Mouse (Mus musculus) monocyte, adult 5-6 weeks (primary cell): Measurements from ENCODE around the gene Mlec. TPM values are rescaled to one million over a fixed set of nuclear protein-coding genes. Genes with fewer than 3 reads are reported as not detected.
"Not testable (repeated sequence)": the region's sequence is repeated elsewhere in the genome, so short reads cannot be mapped to it uniquely, and the experiment has no call there.

ENCODE experiments used
- ATAC-seq: fragments of 153-309, 156-312 bp; replicated peaks from 2 replicates; pipeline ENCODE4 v1.8.0; 2017; ENCODE audit warnings: mild to moderate bottlenecking; ENCODE audit not compliant: low TSS enrichment, insufficient number of reproducible peaks, severe bottlenecking, poor library complexity, low FRiP score
- total RNA-seq: library from RNA; stranded (forward); fragments of 200-1000, 200-491, 200-594 nt; gene quantifications from 3 replicates; pipeline ENCODE4 v1.2.3, GENCODE M21; 2017

Gene Mlec
- total RNA-seq, 1 experiment from 2014 or later, result 59.6 TPM

DNA sequence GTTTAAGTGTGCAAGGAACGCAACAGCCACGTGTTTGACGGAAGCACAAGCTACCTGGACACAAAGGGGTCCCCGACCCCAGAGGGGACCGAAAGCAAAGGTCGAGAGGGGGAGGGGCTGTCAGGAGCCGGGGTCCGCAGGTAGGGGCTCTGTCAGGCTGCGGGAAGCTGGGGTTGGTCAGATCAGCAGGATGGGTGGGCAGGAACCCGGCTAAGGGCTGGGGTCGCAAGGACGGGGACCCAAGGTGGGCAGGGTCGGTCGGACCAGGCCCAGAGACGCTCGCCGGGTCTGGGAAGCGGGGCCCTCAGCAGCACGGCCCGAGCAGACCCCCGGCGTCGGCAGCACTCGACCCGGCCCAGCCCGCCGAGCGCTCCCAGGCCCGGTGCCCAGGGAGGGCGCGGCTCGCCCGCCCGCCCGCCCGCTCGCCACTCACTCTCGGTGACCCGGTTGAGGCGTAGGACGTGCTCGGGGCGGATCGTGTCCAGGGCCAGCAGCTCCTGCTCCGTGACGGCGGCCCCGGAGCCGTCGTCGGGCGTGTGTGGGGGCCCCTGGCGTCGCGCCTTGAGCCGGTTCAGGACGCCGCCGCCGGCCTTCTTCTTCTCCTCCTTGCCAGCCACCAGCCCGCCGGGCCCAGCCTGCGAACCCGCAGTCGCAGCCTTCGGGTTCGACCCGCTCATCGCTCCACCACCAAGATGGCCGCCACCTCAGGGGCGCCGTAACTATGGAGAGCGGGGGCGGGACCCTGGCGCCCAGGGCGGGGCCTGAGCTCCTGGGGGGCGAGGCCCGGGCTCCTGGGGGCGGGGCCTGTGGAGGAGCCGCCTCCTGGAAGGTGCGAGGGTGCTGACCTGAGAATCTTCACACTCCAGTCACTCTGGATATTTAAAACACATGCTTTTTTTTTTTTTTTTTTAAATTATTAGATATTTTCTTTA, 23.5 kb downstream of the Mlec start, which contains the start of gene Unc119b:
Unc119b (minus strand) TSS at position 742 of the 932 bp plus-strand sequence.
- peak; percentile 96 for ATAC-seq

DNA sequence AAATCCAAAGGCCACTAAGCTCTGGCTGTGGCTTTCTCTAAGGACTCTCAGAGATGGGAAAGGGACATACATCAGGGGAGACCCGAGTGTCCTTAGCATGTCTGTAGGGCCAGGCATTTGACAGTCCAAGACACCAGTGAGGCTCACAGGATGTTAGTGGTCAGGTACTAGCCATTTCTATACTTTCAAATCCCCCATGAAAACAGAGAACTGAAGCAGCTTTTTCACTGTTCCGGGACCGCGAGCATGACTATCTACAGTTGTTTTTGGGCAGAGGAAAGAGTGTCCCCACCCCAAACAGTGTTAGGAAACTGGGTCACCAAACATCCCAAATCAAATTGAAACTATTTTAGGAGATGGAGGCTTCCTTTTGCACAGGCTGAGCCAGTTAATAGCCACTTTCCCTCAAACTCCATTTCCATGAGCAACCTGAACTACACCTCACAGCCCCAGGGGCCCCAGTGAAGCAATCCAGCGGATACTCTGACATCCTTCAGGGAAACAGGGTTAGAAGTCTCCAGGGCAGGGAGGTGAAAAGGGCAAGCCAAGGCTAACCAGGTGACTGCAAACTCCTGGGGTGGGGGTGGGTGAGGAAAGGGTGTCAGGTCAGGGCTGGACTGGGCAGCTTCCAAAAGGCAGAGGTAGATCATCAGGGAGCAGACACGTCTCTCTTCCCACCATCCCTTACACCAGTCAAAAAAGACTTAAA, 24.5 kb downstream of the Mlec start:
- ATAC-seq, result no peak

DNA sequence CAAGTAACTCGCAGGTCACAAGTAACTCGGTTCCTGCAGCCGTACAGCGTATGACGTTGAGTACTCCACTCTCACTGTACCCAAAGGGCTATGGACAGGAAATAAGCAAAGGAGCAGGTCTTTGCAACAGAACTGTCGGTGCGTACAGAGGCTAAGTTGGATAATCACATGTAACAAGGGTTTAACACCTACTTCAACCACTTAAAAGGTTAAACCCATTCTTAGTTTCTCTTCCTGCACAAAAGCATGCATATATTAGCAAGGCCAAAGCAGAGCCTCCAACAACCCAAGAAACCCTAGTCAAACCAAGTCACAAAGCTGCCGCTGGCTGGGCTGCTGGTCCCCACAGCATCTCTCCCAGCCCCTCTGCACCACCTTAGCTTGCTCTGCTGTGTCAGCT, 25.5 kb downstream of the Mlec start:
- peak; percentile 36; the same call in 1 of the 2 replicates for ATAC-seq

DNA sequence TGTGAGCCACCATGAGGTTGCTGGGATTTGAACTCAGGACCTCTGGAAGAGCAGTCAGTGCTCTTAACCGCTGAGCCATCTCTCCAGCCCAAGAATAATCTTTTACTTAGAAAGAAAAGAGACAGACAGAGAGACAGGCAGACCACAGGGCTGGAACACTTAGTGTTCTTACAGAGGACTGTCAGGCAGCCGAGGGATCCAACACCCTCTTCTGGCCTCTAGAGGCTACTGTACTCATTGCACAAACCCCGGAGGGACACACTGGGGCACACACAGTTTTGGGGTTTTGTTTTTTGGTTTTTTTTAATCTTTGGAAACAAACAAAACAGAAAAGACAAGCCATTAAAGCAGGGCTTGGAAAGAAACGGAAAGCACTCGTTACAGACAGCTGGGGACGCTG, 28.7 kb downstream of the Mlec start:
- no peak for ATAC-seq

DNA sequence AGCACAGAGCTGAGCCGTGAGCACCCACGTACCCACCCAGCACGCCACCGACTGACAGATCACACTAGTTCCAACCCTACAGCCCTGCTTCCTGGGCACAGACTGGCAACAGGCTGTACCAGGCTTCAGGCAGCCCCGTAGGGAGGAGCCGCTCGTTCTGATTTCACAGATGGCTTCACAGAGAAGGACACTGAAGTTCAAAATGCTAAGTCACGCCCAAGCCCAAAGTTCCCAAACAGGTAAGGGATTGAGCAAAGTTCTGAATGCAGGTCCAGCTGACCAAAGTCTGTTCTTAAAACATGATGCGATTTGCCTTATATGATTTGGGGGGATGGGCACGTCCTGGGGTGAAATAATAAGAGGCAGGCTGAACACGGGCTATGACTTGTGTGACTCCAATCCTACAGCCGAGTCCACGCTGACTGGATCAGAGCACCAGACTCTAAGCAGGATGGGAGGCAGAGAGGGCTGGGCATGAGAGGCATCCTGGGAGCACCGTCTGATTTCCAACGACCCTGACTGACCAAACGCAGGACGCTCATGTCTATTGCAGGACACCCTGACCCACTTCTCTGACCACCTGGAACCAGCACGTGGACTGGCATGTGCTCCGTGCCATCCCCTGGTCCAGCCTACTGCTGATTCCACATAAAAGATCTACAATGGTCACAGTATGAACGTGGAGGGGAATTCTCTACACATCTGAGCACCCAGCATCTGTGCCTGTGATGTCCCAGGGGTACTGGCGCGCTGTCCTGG, 30.4 kb downstream of the Mlec start:
- no peak for ATAC-seq

DNA sequence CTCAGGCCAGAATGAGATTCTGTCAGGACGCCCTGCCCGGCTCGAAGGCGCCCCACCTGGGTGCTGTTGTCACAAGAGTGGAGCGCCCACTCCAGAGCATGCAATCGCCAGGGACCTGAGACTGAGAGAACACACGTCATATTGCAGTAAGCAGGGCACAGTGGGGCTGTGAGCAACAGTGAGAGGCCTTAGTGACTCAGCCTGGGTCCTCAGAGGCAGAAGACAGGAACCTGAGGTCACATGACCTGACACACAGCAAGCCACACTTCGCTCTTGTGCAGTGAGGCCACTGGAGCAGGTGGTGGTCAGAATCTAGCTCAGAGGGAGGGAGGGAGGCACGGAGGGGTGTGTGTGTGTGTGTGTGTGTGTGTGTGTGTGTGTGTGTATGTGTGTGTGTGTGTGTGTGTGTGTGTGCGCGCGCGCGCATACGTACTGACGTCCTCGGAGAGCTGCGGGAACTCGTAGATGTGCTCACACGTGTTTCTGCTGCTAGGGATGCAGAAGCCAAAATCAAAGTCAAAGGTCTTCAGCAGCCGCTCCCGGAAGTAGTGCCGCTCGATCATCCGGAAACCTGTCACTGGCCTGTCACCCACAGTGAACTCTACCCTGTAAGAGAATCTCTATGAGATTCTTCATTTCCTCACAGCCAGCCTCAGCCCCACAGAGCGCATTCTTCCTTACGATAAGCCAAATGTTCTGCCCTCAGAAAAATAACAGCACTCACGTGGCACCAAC, 31.2 kb downstream of the Mlec start:
- no peak; the same call in 1 of the 2 replicates for ATAC-seq

DNA sequence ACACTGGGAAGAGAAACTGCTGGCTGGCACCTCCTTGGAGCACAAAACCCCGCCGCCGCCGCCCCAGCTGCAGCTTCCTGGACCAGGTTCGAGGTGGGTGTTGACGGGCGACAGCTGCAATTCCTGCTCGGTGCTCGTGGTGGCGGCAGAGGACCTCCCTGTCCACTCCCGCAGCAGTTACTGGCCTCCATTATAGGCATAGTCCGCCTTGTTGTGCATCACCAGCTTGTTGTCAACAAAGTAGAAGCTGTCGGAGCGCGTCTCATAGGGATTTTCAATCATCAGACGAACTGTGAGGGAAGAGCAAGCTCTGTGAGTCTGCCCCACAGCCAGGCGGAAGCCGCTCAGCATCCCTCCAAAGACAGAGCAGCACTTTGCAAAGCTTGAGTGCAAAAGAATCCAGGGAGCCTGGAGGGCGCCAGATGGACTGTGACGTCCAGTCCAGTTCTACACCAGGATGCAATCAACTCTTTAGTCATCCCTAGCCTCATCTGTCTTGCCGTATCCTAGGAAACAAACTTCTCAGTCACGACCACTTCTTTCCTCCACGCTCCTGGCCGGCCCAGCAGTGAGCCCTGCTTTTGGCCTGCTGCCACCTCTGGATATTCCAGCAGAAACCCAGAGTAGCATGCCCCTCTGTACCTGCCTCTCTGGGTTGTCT, 32.6 kb downstream of the Mlec start:
- peak; percentile 93 for ATAC-seq

DNA sequence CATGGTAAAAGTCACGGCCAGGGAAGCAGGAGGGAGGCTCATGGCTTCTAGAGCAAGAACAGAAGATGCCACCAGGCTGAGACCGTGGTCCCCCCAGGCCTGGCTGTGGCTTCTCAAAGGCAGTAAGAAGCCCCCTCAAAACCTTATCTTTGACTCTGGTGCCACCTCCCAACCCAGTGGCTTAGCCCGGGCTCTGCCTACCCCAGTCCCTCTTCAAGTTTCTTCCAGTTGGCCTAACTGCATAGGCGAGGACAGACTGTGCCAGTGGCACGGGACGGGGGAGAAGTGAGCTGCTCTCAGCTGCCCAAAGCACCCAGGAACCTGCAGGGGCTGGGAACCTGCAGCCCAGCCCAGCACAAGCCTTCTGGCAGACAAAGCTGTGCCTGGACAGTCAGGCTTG, 33.3 kb downstream of the Mlec start:
- ATAC-seq, result no peak

DNA sequence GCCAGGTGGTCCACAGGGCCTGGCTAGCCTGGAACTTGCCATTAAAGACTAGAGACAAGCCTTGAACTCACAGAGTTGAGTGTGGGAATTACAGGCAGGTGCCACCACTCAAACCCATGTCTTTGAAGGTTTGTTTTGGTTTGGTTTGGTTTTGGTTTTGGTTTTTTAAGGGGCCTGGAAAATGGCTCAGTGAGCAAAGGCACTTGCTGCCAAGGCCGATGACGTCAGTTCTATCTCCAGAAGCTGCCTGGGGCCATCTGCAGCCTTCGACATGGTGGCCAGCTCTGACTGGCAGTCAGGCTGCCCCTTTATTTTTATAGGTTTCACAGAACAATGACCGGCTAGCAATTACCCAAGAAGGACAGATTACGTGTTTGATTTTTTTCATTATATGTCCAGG, 37.0 kb downstream of the Mlec start:
- no peak for ATAC-seq

DNA sequence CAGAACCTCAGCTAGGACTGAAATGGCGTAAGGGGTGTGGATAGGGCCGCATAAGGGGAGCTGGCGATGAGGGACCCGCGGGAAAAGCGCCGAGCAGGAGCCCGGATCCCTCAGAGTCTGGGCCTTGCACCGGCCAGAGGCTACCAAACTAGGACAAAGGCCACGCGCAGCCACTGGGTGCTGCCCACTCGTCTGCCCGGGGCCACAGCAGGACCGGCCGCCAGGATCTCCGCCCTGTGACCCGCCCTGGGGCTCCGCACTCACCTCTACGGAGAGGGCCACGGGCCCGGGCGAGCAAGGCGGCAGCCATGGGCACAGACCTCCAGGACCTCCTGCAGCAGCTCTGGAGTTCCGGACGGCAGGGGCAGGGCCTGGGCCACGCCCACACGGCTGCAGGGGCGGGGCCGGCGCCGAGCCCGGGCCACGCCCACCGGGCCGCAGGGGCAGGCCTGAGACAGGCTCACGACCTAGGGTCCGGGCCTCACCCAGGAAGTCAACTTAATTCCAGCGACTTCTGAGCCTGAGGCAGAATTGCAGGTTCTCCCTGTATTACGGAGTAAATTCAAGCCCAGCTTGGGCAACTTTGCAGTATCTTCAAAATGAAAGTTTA, 38.9 kb downstream of the Mlec start, which contains the start of gene Acads:
Acads (minus strand) TSS at position 386 of the 610 bp plus-strand sequence.
- ATAC-seq, result peak; percentile 62

DNA sequence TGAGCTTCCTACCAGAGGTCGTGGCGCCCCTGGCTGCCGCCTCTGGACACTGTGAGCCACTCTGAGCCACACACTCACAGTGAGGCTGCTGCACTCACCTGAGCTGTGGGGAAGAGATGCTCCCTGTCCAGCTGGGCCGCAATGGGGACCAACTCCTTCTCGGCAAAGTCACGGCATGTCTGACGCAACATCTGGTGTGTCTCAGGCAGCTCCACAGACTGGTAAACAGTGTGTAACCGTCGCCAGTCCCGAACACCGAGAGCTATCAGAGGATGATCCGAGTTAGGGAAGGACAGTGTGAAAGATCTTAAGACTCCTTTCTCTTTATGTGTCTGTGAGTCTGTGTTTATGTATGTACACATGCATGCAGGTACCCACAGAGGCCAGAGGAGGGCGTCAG, 40.5 kb downstream of the Mlec start:
- no peak; the same call in 1 of the 2 replicates for ATAC-seq

DNA sequence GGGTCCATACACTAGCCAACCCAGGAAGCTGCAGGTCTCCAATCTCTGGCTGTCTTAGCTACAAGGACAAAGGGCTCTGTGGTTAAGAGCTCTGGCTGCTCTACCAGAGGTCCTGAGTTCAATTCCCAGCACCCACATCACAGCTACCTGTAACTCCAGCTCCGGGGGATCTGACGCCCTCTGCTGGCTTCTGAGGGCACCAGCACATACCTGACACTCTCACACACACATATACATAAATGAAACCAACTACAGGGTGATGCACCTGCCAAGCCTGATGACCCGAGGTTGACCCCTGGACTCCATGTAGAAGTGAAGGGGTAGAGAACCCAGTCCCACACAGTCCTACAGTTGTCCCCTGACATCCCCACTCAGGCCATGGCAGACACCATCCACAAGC, 41.6 kb downstream of the Mlec start:
- no peak for ATAC-seq

DNA sequence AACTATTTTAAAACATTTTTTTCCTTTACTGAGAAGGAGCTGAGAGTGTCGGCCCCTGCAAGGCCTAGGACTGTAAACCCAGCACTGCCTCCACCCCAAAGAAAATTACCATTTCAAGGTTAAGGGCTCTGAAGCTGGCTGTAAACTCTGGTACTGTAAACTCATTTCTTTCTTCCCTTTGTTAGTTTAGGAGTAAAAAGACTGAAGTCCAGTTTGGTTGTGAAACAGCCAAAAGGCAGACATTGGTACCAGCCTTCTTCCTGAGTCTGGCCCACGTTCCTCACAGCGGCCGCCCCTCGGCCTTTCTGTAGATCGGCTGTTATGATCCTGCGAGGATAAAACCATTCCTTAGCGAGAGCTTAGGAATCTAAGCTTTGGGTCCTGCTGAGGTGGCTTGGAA, 43.5 kb downstream of the Mlec start:
- no peak for ATAC-seq

DNA sequence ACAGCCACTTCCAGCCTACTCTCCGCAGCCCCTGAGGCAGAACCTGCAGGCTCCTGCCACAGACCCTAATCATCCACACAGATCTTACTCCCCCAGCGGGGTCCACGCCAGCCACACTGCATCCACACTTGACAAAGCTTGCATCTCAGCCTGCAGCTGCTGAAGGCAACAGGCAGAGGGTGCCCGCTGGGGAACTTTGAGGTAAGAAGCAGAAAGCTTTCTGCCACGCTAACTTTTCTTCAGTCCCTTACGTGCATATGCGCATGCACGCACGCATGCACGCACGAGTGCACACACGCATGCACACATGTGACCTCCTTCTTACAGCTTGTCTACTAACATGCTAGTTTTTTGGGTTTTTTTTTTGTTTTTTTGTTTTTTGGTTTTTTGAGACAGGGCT, 44.7 kb downstream of the Mlec start:
- ATAC-seq, result 0 out of 2 replicates have a peak, but pooled peaks have one; percentile 25

DNA sequence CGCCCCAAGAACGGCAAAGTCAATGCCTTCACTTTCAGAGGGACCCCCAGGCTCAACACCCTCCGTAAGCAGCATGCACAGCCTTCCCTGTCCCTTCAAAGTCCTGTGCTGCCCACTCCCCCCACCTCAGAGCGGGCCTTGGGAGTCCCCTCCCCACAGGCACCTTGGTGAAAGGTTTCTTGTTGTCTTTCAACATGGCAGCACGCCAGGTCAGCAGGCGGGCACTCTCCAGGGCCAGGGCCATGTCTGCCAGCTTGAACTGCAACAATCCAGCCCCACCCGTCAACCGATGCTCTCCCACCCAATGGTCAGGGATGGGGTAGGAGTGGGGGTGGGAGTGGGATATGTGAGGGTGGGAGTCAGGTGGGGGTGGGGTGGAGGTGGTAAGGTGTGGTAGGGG, 46.8 kb downstream of the Mlec start:
- ATAC-seq, result no peak

DNA sequence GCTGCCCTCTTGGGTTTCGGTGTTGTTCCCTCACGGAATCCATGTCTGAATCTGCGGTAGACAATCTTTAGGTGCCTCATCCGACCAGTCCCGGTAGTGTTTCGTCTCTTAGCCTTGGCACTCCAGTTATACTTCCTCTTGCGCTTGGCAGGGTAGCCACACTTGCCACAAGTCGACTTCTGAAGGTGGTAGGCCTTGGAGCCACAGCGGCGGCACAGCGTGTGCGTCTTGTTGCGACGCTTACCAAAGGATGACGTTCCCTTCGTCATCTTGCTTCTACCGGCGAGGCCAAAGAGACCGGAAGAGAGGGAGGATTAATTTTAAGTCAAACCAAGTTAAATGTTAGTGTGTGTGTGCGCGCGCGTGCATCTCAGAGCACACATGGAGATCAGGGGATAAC, 54.7 kb downstream of the Mlec start:
- ATAC-seq, result not testable (repeated sequence)

DNA sequence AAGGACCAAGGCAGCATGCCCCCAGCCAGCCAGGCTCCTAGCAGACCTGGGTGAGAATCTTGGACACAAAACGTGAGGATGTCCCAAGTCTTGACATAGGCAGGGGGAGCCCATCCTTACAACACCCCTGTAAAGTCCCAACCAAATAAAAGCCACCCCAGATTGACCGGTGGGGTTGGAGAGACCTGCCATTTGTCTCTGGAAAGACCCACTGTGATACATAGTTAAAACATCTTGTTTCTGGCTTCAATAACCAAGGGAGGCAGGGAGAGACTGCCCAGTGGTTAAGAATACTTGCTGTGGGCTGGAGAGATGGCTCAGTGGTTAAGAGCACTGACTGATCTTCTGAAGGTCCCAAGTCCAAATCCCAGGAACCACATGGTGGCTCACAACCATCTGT, 55.7 kb downstream of the Mlec start:
- ATAC-seq, result no peak

DNA sequence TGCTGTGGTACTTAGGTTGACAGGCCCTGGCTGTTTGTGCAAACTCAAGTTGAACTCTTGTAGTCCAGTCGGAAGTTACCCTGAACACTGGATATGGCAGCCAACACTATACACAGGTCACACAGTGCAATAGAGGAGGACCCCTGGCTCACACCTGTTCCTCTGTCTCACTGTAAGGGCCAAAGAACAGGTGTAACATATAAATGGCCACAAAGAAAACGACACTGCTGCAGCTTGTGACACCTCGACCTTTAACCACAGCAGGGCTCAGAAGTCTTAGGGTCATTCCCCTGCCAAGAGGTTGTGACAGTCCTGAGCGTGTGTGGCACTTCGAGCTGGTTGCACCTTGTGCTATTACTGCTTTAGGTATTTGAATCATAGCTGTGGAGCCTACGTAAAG, 57.5 kb downstream of the Mlec start:
- ATAC-seq, result no peak
